Mouse (Mus musculus) heart, embryonic 14.5 days (tissue): ENCODE results near the gene Zdhhc14. TPM values are rescaled to one million over a fixed set of nuclear protein-coding genes. Genes with fewer than 3 reads are reported as not detected.
A peak's percentile ranks its signal among the peaks of the same experiment; 100 is the strongest.

ENCODE experiments used
- ATAC-seq: fragments of 200-750 bp; cut with Nextera tagmentation; 2 replicates; pipeline ENCODE4 v1.8.0; 2017; ENCODE audit warnings: low read depth, moderate TSS enrichment; ENCODE audit not compliant: insufficient number of reproducible peaks, insufficient read depth, low FRiP score
- H3K27ac ChIP-seq, 2 experiments: fragments of 200-500 bp in 1 of 2; fragments of 300-500 bp in 1 of 2; sonication (generic) in 1 of 2; replicated peaks in 1 of 2; 2 replicates each; pipeline ENCODE4 v1.5.1; 2012 to 2014; ENCODE audit warnings: low read depth in 2 of 2, low read length in 2 of 2, control low read depth in 1 of 2, mild to moderate bottlenecking in 1 of 2, mixed read lengths in 1 of 2; ENCODE audit not compliant: control insufficient read depth in 1 of 2, insufficient read depth in 1 of 2
- H3K27me3 ChIP-seq: fragments of 300-500 bp; sonication (generic); 2 replicates; pipeline ENCODE4 v1.6.1; 2014; ENCODE audit warnings: mild to moderate bottlenecking, low read length, control low read depth; ENCODE audit not compliant: control insufficient read depth, insufficient read depth
- H3K36me3 ChIP-seq: fragments of 300-500 bp; sonication (generic); 2 replicates; pipeline ENCODE4 v1.6.1; 2014; ENCODE audit warnings: mild to moderate bottlenecking, control low read depth, low read length, mixed read lengths; ENCODE audit not compliant: control insufficient read depth, insufficient read depth
- H3K4me1 ChIP-seq, 2 experiments: fragments of 200-500 bp in 1 of 2; fragments of 300-500 bp in 1 of 2; sonication (generic) in 1 of 2; 2 replicates each; pipeline ENCODE4 v1.6.1; 2012 to 2014; ENCODE audit warnings: low read length in 2 of 2, control low read depth in 1 of 2, mixed read lengths in 1 of 2; ENCODE audit not compliant: control insufficient read depth in 2 of 2, insufficient read depth in 2 of 2
- H3K4me2 ChIP-seq: fragments of 300-500 bp; sonication (generic); 2 replicates; pipeline ENCODE4 v1.6.1; 2014; ENCODE audit warnings: mild to moderate bottlenecking, low read length
- H3K4me3 ChIP-seq, 2 experiments: fragments of 200-500 bp in 1 of 2; fragments of 300-500 bp in 1 of 2; sonication (generic) in 1 of 2; 2 replicates each; pipeline ENCODE4 v1.5.1; 2012 to 2014; ENCODE audit warnings: low read length in 2 of 2, mild to moderate bottlenecking in 2 of 2, control low read depth in 1 of 2, low read depth in 1 of 2, moderate library complexity in 1 of 2; ENCODE audit not compliant: control insufficient read depth in 1 of 2, insufficient read depth in 1 of 2
- H3K9ac ChIP-seq: fragments of 300-500 bp; sonication (generic); 2 replicates; pipeline ENCODE4 v1.6.1; 2014; ENCODE audit warnings: mild to moderate bottlenecking, low read length
- H3K9me3 ChIP-seq: fragments of 300-500 bp; sonication (generic); 2 replicates; pipeline ENCODE4 v1.6.1; 2016; ENCODE audit warnings: low read length, control low read depth; ENCODE audit not compliant: control insufficient read depth
- WGBS: fragments of 180-500 bp; shearing (Covaris S2); extraction: QIAGEN DNeasy Blood & Tissue Kit; methylation state at CpG from one replicate; pipeline ENCODE4 v1.1.7; 2014; 5-methylcytosine and 5-hydroxymethylcytosine counted together
- polyA plus RNA-seq: library from polyadenylated mRNA; unstranded; fragments of >200 nt; fragmentation: Nextera tagmentation; extraction: Ambion mirVana; gene quantifications from 2 replicates; pipeline ENCODE4 v1.2.1, GENCODE M21; 2014

Gene Zdhhc14
- polyA plus RNA-seq: 1.2 and 1.5 TPM in 2 replicates

DNA sequence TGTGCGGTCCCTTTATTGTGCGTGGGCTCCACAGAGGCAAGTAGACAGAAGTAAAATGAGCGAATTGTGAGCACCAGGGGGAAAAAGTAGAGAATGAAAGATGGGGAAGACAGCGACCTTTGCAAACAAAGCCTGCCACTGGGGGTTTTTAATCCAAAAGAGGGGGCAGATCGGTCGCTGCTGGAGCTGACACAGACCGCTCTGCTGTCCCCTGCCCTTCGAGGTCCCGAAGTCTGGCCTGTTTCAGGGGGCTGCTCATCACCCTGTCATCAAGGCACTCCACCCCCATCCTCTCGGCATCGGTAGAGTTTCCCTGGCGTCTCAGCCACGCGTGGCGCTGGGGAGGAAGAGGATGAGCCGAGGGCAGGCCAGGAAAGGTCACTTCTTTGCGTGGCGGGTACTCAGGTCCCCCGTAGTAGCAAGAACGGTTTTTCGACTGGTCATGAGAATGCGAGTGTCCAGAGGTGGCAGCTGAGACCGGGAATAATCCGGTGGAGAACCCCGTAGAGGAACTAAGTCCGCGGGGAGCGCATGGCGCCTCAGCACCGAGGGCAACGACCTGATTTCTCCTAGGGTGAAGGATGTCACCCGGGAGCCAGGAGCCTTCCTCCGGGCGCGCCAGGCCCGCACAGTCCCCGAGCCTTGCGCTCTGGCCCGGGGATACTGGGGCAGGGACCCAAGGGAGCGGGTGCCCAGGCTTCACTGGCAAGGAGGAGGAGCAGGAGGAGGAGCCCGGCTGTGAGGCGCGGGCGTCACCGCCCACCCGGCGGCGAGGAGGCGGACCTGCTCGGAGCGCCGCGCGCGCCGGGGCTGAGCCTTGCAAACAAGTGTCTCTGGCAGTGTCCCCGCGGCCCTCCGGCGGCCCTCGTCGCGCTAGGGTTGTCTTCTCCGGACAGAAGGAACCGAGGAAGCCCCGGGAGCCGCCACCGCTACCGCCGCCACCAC lies at the start of gene Zdhhc14:
Gene Zdhhc14, plus strand, starts transcription at position 757 of the 945 bp plus-strand sequence.
- ATAC-seq: peak; percentile 94
- WGBS: under 1% methylated on average over 55 of the region's 70 CpGs

DNA sequence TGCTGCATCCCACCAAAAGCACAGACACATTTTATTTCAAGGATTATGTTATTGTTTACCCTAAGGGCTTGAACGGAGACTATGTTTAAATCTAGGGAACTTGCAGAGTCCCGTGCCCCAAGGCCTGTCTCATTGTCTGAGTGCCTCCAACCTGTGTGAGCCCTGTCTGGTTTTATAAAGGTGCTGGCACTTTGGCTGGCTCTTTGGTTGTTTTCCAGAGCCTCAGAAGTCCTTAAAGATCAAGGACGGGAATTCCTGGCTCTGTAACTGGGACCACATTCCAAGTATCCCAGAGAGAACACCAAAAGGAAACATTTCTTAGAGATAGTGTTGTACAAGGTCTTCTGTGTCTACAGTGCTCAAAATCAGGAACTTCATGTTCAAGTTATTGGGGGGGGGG lies 49.1 kb upstream of the Zdhhc14 start:
- peaks cover 2% of the 10 kb centered on the region; the same call in 1 of the 2 replicates for H3K36me3 ChIP-seq
- H3K4me2 ChIP-seq: no peak overlapping the region
- H3K27ac ChIP-seq: no peak overlapping the region
- WGBS: 52% methylated on average over 3 of the region's 3 CpGs
- no peak for ATAC-seq
- H3K27me3 ChIP-seq: 0 out of 2 replicates have a peak, but pooled peaks cover 3% of the 10 kb centered on the region
- peaks cover 4 to 10% of the 10 kb centered on the region in 2 experiments; a peak in 3 of 4 replicates for H3K4me1 ChIP-seq
- no peak overlapping the region for H3K4me3 ChIP-seq
- H3K9ac ChIP-seq: no peak overlapping the region
- H3K9me3 ChIP-seq: no peaks in the 10 kb centered on the region

More for the DNA sequence above, at the start of gene Zdhhc14:
- H3K4me2 ChIP-seq: peak within 1 kb of the TSS; percentile 100
- peak within 1 kb of the TSS; percentile 77 for H3K9ac ChIP-seq
- no peaks in the 10 kb centered on the region for H3K9me3 ChIP-seq
- peak within 1 kb of the TSS; percentile 70 to 75 for H3K4me3 ChIP-seq
- H3K4me1 ChIP-seq: peaks cover 4 to 6% of the 10 kb centered on the region in 2 experiments; a peak in 2 of 4 replicates
- peaks cover 21% of the 10 kb centered on the region; the same call in 1 of the 2 replicates for H3K27me3 ChIP-seq
- no peaks in the 10 kb centered on the region for H3K36me3 ChIP-seq
- peak within 1 kb of the TSS; percentile 69 to 88 for H3K27ac ChIP-seq

DNA sequence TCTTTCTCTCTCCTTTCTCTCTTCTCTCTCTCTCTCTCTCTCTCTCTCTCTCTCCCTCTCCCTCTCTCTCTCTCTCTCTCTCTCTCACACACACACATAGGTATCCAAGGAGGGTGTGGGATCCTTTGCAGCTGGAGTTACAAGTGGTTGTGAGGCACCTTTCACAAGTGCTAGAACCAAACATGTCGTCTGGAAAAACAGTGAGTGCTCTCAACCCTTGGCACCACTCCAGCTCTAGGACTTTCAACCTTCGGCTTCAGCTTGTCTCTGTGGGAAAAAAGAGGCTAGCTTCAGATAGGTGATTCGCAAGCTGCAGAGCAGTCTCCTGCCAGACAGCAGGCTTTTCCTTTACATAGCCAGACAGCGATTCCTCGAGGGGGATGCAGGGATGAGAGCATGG lies 48.6 kb upstream of the Zdhhc14 start:
- peaks cover 4 to 10% of the 10 kb centered on the region in 2 experiments; a peak in 3 of 4 replicates for H3K4me1 ChIP-seq
- no peaks in the 10 kb centered on the region for H3K9me3 ChIP-seq
- no peak overlapping the region for H3K4me3 ChIP-seq
- H3K36me3 ChIP-seq: no peaks in the 10 kb centered on the region
- ATAC-seq: no peak
- 16% methylated on average over 5 of the region's 5 CpGs for WGBS
- H3K27ac ChIP-seq: no peak overlapping the region
- H3K4me2 ChIP-seq: no peak overlapping the region
- no peak overlapping the region for H3K9ac ChIP-seq
- 0 out of 2 replicates have a peak, but pooled peaks cover 3% of the 10 kb centered on the region for H3K27me3 ChIP-seq

DNA sequence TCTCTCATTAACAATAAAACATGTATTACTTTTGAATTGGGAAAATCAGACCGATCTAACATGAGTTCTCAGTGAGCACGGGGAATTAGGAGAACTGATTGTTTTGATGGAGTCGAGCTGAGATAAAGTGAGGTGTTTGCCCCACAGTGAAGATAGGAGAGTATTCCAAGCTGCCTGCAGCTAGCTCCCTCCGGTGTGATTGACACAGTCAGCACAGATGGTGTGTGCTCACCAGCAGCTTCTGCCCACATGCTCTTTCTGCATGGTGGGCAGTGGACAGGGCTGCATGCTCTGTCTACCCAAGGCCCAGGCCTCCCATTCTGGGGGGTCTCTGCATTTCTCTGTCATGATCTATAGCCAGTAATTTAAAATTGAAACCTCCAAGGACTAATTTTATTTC lies 38.7 kb upstream of the Zdhhc14 start:
- WGBS: 56% methylated on average over 4 of the region's 4 CpGs
- H3K9ac ChIP-seq: no peak overlapping the region
- H3K4me2 ChIP-seq: no peak overlapping the region
- ATAC-seq: no peak
- no peaks in the 10 kb centered on the region for H3K36me3 ChIP-seq
- peaks cover 3 to 4% of the 10 kb centered on the region in 2 experiments; a peak in 1 of 4 replicates for H3K4me1 ChIP-seq
- no peaks in the 10 kb centered on the region for H3K27me3 ChIP-seq
- H3K9me3 ChIP-seq: no peaks in the 10 kb centered on the region
- H3K4me3 ChIP-seq: no peak overlapping the region
- H3K27ac ChIP-seq: no peak overlapping the region

DNA sequence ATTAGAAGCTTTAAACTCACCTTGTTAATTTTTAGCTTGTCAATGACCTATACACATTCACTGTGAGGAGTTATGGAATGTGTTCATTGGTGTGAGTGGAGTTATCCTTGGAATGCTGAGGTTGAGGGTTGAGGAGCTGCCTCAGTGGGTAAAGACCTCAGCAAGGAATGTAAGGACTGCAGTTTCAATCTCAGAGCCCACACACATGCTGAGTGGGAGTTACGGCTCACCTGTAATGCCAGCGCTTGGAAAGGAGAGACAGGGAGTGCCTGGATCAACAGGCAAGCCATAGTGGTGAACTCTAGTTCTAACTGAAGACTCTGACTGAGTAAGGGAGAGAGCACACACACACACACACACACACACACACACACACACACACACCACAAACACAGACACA lies 28.4 kb upstream of the Zdhhc14 start:
- Histone ChIP-seq H3K9me3 (no peaks in the 10 kb centered on the region), H3K9ac (no peak overlapping the region), H3K27me3 (no peaks in the 10 kb centered on the region; the same call in 1 of the 2 replicates), H3K4me2 (no peak overlapping the region), H3K4me3 (no peak overlapping the region), H3K27ac (no peak overlapping the region), H3K36me3 (no peaks in the 10 kb centered on the region), H3K4me1 (no peaks in the 10 kb centered on the region)
- 74% methylated on average over 2 of the region's 2 CpGs for WGBS
- no peak for ATAC-seq

DNA sequence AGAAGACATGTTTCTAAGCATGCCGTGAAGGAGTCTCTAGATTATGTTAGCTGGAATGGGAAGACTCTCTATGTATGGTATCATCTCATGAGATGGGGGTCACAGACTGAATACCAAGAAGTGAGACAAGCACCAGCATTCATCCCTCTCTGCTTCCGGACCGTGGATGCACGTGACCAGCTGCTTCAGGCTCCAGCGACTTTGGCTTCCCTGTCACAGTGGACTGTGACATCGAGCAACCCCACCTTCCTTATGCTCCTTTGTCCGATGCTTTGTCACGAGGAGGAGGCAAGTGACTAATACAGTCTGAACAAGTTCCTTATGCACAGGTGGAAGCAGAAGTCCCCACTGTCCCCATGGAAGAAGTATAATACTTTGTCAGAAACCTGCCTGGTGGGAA lies 25.6 kb upstream of the Zdhhc14 start:
- Histone ChIP-seq H3K27me3 (no peaks in the 10 kb centered on the region; the same call in 1 of the 2 replicates), H3K4me2 (no peak overlapping the region), H3K27ac (no peak overlapping the region), H3K4me1 (no peaks in the 10 kb centered on the region), H3K36me3 (no peaks in the 10 kb centered on the region), H3K9ac (no peak overlapping the region), H3K4me3 (no peak overlapping the region), H3K9me3 (no peaks in the 10 kb centered on the region)
- WGBS: 79% methylated on average over 8 of the region's 8 CpGs
- ATAC-seq: no peak

DNA sequence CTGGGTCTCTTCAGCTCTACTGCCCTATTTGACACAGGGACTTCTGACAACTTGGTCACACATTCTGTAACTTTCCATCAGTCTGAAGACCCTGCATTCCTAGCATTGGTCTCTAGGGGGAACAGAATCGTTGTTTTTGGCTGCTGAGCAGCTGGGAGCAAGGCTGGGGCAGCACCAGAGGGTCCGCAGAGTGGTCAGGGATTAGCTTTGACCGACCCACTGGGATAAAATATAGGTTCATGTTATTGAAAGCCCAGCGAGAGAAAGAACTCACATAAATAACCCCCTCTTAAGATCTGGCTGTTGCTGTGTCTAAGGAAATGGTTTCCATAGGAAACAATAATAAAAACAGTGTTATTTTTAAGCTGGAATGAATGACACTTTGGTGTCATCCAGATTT lies 25.2 kb upstream of the Zdhhc14 start:
- 40% methylated on average over 4 of the region's 4 CpGs for WGBS
- Histone ChIP-seq H3K9me3 (no peaks in the 10 kb centered on the region), H3K27me3 (no peaks in the 10 kb centered on the region; the same call in 1 of the 2 replicates), H3K4me2 (no peak overlapping the region), H3K4me1 (no peaks in the 10 kb centered on the region), H3K27ac (no peak overlapping the region), H3K9ac (no peak overlapping the region), H3K4me3 (no peak overlapping the region), H3K36me3 (no peaks in the 10 kb centered on the region)
- ATAC-seq: no peak
